Mouse (Mus musculus): Measurements from ENCODE around the gene Grip2.

- TF ChIP-seq POLR2A (IDR thresholded peaks at IDR 0.05; ENCODE audit: extremely low read depth, insufficient read depth, low read length) (no peak), CTCF (IDR thresholded peaks at IDR 0.05; ENCODE audit: extremely low read depth, insufficient read depth, low read length) (no peak)
Measured at GRCm38 (mm10) chr6:91721215-91721701, 105.8 kb downstream of the Grip2 start.
